Mouse (Mus musculus) macrophage (primary cell): ENCODE measurements around the gene Dnajb12. TPM values are rescaled to one million over a fixed set of nuclear protein-coding genes. Genes with fewer than 3 reads are reported as not detected.

Source experiments
- H3K27ac ChIP-seq: fragments of 350-480 bp; formaldehyde crosslinking; 2 replicates; pipeline ENCODE4 v1.9.0; 2021
- H3K36me3 ChIP-seq: fragments of 350-480 bp; formaldehyde crosslinking; 2 replicates; pipeline ENCODE4 v1.9.0; 2021; ENCODE audit errors: inconsistent target
- H3K4me3 ChIP-seq: fragments of 350-480 bp; formaldehyde crosslinking; 2 replicates; pipeline ENCODE4 v1.9.0; 2021; ENCODE audit errors: inconsistent target
- H3K79me2 ChIP-seq: fragments of 350-480 bp; formaldehyde crosslinking; 2 replicates; pipeline ENCODE4 v1.9.0; 2021; ENCODE audit errors: inconsistent target
- whole genome bisulfite sequencing: methylation state at CpG from one replicate; pipeline ENCODE4 v1.1.7; 2026; ENCODE audit warnings: inconsistent platforms; ENCODE audit not compliant: missing documents; 5-methylcytosine and 5-hydroxymethylcytosine counted together
- polyA plus RNA-seq: library from polyadenylated mRNA; stranded (reverse); fragments of 250-400 nt; gene quantifications from 3 replicates; pipeline ENCODE4 v1.2.4, GENCODE M21; 2018; ENCODE audit warnings: inconsistent platforms
- total RNA-seq, 78 experiments: library from RNA; depleted of rRNA; stranded (reverse); fragments of 250-400 nt; gene quantifications; 1 replicate in 9 of 78; 2 replicates in 24 of 78; 3 replicates in 43 of 78; 4 replicates in 2 of 78; pipeline ENCODE4 v1.2.4; 2018; ENCODE audit warnings: inconsistent platforms in 56 of 78

Dnajb12 gene
- 10 to 100 TPM; 22.6 to 37.6 (median 29.2) TPM for total RNA-seq (2018; cell fraction: chromatin; rRNA removed)
- 10 to 100 TPM; 32.5 to 45.7 (median 37.8) TPM for total RNA-seq (2018; cell fraction: cytosol; rRNA removed)
- 10 to 100 TPM; 26.1 to 38.9 (median 31.3) TPM for total RNA-seq (2018; cell fraction: nucleus; rRNA removed)
- polyA plus RNA-seq = 24.9 to 38.2 TPM (median 31.2 TPM) in 3 replicates

GRCm38 (mm10) chr10:59879255-59880028 lies at the start of gene Dnajb12:
Gene Dnajb12 (plus strand): TSS chr10:59879556.
- Histone ChIP-seq H3K4me3 (peak within 1 kb of the TSS; percentile 97), H3K36me3 (no peaks in the 10 kb centered on the region), H3K79me2 (peaks cover 46% of the 10 kb centered on the region), H3K27ac (peak within 1 kb of the TSS; percentile 80)
- 1% methylated on average over 80 of the region's 80 CpGs for WGBS

DNA sequence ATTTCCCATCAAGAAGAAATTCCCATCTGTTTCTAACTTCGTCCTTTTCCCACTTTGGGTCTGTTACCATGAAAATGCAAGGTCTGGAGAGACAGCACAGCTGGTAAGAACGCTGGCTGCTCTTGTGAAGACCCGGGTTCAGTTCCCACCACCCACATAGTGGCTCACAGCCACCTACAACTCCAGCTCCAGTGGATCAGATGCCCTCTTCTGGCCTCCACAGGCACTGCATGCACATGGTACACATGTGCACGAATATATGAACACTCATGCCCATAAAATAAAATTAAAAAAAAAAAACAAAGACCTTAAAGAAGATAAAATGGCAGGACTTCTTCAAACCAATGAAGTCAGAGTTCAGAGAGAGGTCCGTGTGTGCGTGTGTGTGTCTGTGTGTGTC lies 49.5 kb upstream of the Dnajb12 start:
- Histone ChIP-seq H3K36me3 (peaks cover 28% of the 10 kb centered on the region), H3K79me2 (no peaks in the 10 kb centered on the region), H3K4me3 (no peak overlapping the region), H3K27ac (no peak overlapping the region)
- 96% methylated on average over 6 of the region's 6 CpGs for WGBS

DNA sequence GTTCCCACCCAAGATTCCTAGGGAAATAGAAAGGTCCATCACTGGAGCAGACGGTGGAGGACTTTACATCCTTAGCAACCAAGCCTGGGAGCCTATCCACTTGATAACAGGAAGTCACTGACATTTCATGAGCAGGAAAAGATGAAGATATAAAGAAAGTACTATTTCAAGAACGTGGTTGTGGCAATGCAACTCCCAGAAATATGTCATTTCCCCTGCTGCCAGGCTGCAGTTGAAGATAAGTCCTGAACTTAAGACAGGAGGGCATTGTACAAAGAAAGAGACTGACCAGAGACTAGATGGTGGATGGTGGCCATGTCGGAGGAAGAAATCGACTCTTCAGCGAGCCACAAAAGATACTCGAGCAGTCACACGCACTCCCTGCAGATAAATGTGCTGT lies 47.4 kb upstream of the Dnajb12 start:
- H3K27ac ChIP-seq = no peak overlapping the region
- WGBS = 30% methylated on average over 7 of the region's 7 CpGs
- H3K36me3 ChIP-seq = peaks cover 28% of the 10 kb centered on the region
- no peak overlapping the region for H3K4me3 ChIP-seq
- no peaks in the 10 kb centered on the region for H3K79me2 ChIP-seq

DNA sequence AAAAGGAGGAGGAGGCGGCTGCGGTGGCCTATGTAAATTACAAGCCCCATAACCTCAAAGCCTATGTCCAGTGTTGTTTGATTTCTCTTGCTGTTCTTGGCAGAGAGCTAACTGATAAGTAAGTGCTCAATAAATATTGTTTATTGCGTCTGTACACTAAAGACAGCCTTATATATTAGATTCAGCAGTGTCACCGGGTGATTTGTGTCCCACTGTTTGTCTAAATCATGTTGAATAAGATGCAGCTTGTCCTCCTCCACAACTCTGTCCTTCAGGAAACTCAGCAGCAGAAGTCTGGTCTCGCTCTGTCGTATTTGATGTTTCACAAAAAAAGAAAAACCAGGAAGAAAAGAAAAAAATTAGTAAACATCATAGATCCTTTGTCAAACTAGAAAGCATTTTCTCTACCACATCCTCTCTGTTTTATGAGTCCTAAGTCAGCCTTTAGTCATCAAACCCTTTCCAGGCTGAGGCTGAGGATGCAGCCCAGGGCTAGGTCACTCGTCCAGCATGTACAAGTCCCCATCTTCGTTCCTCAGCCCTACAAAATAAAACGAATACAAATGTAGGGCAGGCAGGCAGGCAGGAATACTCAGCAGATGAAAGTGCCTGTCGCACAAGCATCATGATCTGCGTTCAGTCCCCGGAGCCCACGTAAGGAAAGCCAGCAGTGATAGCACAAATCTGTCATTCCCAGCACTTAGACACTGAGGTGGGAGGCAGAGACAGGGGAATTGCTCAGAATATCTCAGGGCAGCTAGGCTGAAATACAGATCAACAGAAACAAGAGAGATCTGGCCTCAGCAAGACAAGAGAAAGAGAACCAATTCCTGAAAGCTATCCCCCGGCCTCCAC lies 43.8 kb upstream of the Dnajb12 start:
- H3K4me3 ChIP-seq = no peak overlapping the region
- H3K27ac ChIP-seq = no peak overlapping the region
- no peaks in the 10 kb centered on the region for H3K79me2 ChIP-seq
- whole genome bisulfite sequencing = 96% methylated on average over 14 of the region's 14 CpGs
- no peaks in the 10 kb centered on the region for H3K36me3 ChIP-seq

DNA sequence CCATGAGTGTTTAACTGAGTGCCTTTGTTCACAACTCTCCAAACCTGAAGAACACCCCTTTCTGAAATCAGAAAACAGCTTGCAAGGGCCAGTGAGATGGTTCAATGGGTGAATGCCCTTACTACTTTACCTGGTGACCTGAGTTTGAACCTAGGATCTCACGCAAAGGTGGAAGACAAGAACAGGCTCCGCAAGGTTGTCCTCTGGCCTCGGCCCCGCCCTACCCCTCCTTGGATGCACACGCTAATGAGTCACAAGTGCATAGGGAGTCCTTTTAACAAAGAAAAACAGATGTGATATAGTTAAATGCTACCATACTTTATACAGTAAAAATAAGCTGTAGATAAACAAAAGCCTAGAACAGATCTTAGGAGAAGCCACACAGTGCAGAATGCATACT lies 41.9 kb upstream of the Dnajb12 start:
- 97% methylated on average over 5 of the region's 5 CpGs for WGBS
- H3K4me3 ChIP-seq = no peak overlapping the region
- no peaks in the 10 kb centered on the region for H3K79me2 ChIP-seq
- no peak overlapping the region for H3K27ac ChIP-seq
- no peaks in the 10 kb centered on the region for H3K36me3 ChIP-seq

GRCm38 (mm10) chr10:59841434-59841833 lies 37.9 kb upstream of the Dnajb12 start:
- Histone ChIP-seq H3K27ac (no peak overlapping the region), H3K36me3 (no peaks in the 10 kb centered on the region)
- WGBS = 92% methylated on average over 8 of the region's 8 CpGs

GRCm38 (mm10) chr10:59843125-59843524 lies 36.2 kb upstream of the Dnajb12 start:
- Histone ChIP-seq H3K4me3 (no peak overlapping the region), H3K36me3 (no peaks in the 10 kb centered on the region), H3K79me2 (no peaks in the 10 kb centered on the region), H3K27ac (no peak overlapping the region)
- 94% methylated on average over 5 of the region's 5 CpGs for WGBS

More at GRCm38 (mm10) chr10:59841434-59841833, 37.9 kb upstream of the Dnajb12 start:
- Histone ChIP-seq H3K79me2 (no peaks in the 10 kb centered on the region), H3K4me3 (no peak overlapping the region)

DNA sequence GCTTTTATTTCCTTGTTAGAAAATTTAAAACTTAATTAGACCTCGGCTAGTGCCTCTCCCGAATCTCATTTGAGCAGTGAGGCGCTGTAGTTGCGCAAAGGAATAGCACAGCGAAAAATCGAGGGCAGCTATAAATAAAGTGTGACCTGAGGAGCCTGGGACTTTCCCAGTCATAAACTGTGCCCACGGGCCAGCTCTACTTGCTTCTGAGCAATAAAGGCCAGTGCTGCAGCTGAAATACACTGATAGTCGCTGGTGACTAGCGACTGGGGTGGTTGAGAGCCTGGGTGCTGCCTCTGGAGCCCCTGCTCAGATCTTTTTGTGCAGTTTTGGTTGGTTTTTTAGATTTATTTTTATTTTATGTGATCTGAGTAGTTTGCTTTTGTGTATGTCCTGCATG lies 34.7 kb upstream of the Dnajb12 start:
- H3K4me3 ChIP-seq = no peak overlapping the region
- WGBS = 68% methylated on average over 9 of the region's 9 CpGs
- no peak overlapping the region for H3K27ac ChIP-seq
- H3K36me3 ChIP-seq = no peaks in the 10 kb centered on the region
- H3K79me2 ChIP-seq = no peaks in the 10 kb centered on the region

GRCm38 (mm10) chr10:59846416-59846815 lies 32.9 kb upstream of the Dnajb12 start:
- Histone ChIP-seq H3K79me2 (no peaks in the 10 kb centered on the region), H3K4me3 (no peak overlapping the region), H3K27ac (no peak overlapping the region), H3K36me3 (no peaks in the 10 kb centered on the region)
- 88% methylated on average over 6 of the region's 6 CpGs for WGBS

- Histone ChIP-seq H3K36me3 (no peaks in the 10 kb centered on the region), H3K4me3 (no peak overlapping the region), H3K79me2 (no peaks in the 10 kb centered on the region), H3K27ac (no peak overlapping the region)
- WGBS = 78% methylated on average over 11 of the region's 11 CpGs
Measured at GRCm38 (mm10) chr10:59848079-59848877, 31.1 kb upstream of the Dnajb12 start.

- Histone ChIP-seq H3K79me2 (no peaks in the 10 kb centered on the region), H3K27ac (no peak overlapping the region), H3K4me3 (no peak overlapping the region), H3K36me3 (no peaks in the 10 kb centered on the region)
- WGBS = 92% methylated on average over 8 of the region's 9 CpGs
Measured at GRCm38 (mm10) chr10:59848953-59849352, 30.4 kb upstream of the Dnajb12 start.

GRCm38 (mm10) chr10:59849371-59849770 lies 30.0 kb upstream of the Dnajb12 start:
- WGBS = 99% methylated on average over 6 of the region's 7 CpGs
- H3K27ac ChIP-seq = no peak overlapping the region
- H3K36me3 ChIP-seq = no peaks in the 10 kb centered on the region
- H3K79me2 ChIP-seq = no peaks in the 10 kb centered on the region
- H3K4me3 ChIP-seq = no peak overlapping the region

DNA sequence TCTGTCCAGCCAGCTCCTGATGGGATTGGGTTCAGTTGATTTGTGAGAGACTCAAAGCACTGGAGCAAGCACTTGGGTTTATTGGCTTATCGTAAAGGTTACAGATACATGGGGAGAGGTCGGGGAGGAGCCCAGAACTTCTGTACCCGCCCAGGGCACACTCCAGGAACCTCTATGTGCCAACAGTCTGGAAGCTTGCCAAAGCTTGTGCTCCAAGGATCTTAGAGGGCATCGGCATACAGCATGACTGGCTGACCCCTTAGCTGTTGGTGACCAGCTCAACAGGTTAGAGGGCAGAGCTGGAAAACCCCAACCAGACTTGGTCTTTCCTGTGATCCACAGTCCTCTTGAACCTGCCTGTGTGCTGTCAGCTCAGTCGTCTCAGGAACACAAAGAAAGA lies 22.2 kb upstream of the Dnajb12 start:
- Histone ChIP-seq H3K79me2 (no peaks in the 10 kb centered on the region), H3K4me3 (no peak overlapping the region), H3K36me3 (no peaks in the 10 kb centered on the region), H3K27ac (no peak overlapping the region)
- WGBS = 92% methylated on average over 5 of the region's 5 CpGs

DNA sequence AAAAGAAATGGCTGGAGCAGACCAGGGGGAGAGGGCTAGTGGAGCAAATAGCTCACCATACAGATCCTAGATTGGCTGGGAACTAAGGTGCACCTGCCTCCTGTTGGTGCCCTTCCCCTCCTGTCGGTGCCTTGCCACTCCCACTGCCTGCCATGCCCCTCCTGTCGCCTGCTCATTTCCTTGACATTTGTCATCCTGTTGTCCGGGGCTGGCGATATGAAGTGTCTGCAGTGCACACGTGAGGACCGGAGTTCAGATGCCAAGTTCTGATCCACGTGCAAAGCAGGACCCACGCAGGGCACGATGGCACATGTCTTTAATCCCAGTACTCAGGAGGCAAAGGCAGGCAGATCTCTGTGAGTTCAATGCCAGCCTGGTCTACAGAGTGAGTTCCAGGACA lies 18.7 kb upstream of the Dnajb12 start:
- H3K36me3 ChIP-seq = peaks cover 23% of the 10 kb centered on the region
- no peaks in the 10 kb centered on the region for H3K79me2 ChIP-seq
- no peak overlapping the region for H3K27ac ChIP-seq
- WGBS = 73% methylated on average over 9 of the region's 9 CpGs
- H3K4me3 ChIP-seq = no peak overlapping the region
